Mouse (Mus musculus) heart, embryonic 11.5 days (tissue): ENCODE results near the gene Ipo13. TPM values are rescaled to one million over a fixed set of nuclear protein-coding genes. Genes with fewer than 3 reads are reported as not detected.

Source experiments
- ATAC-seq: fragments of 200-750 bp; cut with Nextera tagmentation; replicated peaks from 2 replicates; pipeline ENCODE4 v1.8.0; 2017; ENCODE audit warnings: moderate library complexity; ENCODE audit not compliant: insufficient number of reproducible peaks, low FRiP score, low TSS enrichment
- H3K27ac ChIP-seq: fragments of 300-500 bp; sonication (generic); 2 replicates; pipeline ENCODE4 v1.5.1; 2014; ENCODE audit warnings: mild to moderate bottlenecking, low read depth, low read length
- H3K27me3 ChIP-seq: fragments of 300-500 bp; sonication (generic); 2 replicates; pipeline ENCODE4 v1.6.1; 2014; ENCODE audit warnings: mild to moderate bottlenecking, low read length, mixed read lengths; ENCODE audit not compliant: control insufficient read depth, insufficient read depth
- H3K36me3 ChIP-seq: fragments of 300-500 bp; sonication (generic); 2 replicates; pipeline ENCODE4 v1.6.1; 2014; ENCODE audit warnings: mild to moderate bottlenecking, low read length, moderate library complexity, mixed read lengths; ENCODE audit not compliant: control insufficient read depth, insufficient read depth
- H3K4me1 ChIP-seq: fragments of 300-500 bp; sonication (generic); 2 replicates; pipeline ENCODE4 v1.6.1; 2014; ENCODE audit warnings: low read length; ENCODE audit not compliant: control insufficient read depth, insufficient read depth
- H3K4me2 ChIP-seq: fragments of 300-500 bp; sonication (generic); 2 replicates; pipeline ENCODE4 v1.6.1; 2014; ENCODE audit warnings: mild to moderate bottlenecking, moderate library complexity
- H3K4me3 ChIP-seq: fragments of 300-500 bp; sonication (generic); 2 replicates; pipeline ENCODE4 v1.5.1; 2014; ENCODE audit warnings: low read depth, low read length
- H3K9ac ChIP-seq: fragments of 300-500 bp; sonication (generic); 2 replicates; pipeline ENCODE4 v1.6.1; 2014; ENCODE audit warnings: mild to moderate bottlenecking, low read depth, low read length, moderate library complexity
- H3K9me3 ChIP-seq: fragments of 300-500 bp; sonication (generic); replicated peaks from 2 replicates; pipeline ENCODE4 v1.6.1; 2016; ENCODE audit warnings: low read length; ENCODE audit not compliant: control insufficient read depth
- whole genome bisulfite sequencing: fragments of 180-500 bp; shearing (Covaris S2); extraction: QIAGEN DNeasy Blood & Tissue Kit; methylation state at CpG from one replicate; pipeline ENCODE4 v1.1.7; 2014; ENCODE audit not compliant: insufficient replicate concordance; 5-methylcytosine and 5-hydroxymethylcytosine counted together
- polyA plus RNA-seq: library from polyadenylated mRNA; unstranded; fragments of >200 nt; fragmentation: Nextera tagmentation; extraction: Ambion mirVana; gene quantifications from 2 replicates; pipeline ENCODE4 v1.2.1, GENCODE M21; 2014

Gene Ipo13
- polyA plus RNA-seq, 1 experiment from 2014 or later = 31.6 TPM

- Histone ChIP-seq H3K36me3 (no peaks in the 10 kb centered on the region), H3K4me2 (no peak overlapping the region), H3K4me1 (0 out of 2 replicates have a peak, but pooled peaks cover 4% of the 10 kb centered on the region), H3K27ac (no peak overlapping the region), H3K4me3 (no peak overlapping the region), H3K27me3 (no peaks in the 10 kb centered on the region; the same call in 1 of the 2 replicates), H3K9me3 (no peaks in the 10 kb centered on the region), H3K9ac (no peak overlapping the region)
- WGBS = 86% methylated on average over 10 of the region's 10 CpGs
- ATAC-seq = no peak
Measured at GRCm38 (mm10) chr4:117852152-117852868, 62.5 kb downstream of the Ipo13 start.

GRCm38 (mm10) chr4:117850871-117851270 lies 63.9 kb downstream of the Ipo13 start:
- H3K4me1 ChIP-seq = 0 out of 2 replicates have a peak, but pooled peaks cover 4% of the 10 kb centered on the region
- no peak for ATAC-seq
- no peak overlapping the region for H3K4me2 ChIP-seq
- H3K9me3 ChIP-seq = no peaks in the 10 kb centered on the region
- H3K36me3 ChIP-seq = no peaks in the 10 kb centered on the region
- 76% methylated on average over 7 of the region's 7 CpGs for WGBS
- no peak overlapping the region for H3K9ac ChIP-seq
- H3K27ac ChIP-seq = no peak overlapping the region
- H3K4me3 ChIP-seq = no peak overlapping the region
- H3K27me3 ChIP-seq = no peaks in the 10 kb centered on the region

- WGBS = 86% methylated on average over 7 of the region's 7 CpGs
- ATAC-seq = no peak
- H3K27ac ChIP-seq = no peak overlapping the region
Measured at GRCm38 (mm10) chr4:117850176-117850575, 64.6 kb downstream of the Ipo13 start.

GRCm38 (mm10) chr4:117849506-117849905 lies 65.3 kb downstream of the Ipo13 start:
- ATAC-seq = no peak
- Histone ChIP-seq H3K4me3 (no peak overlapping the region), H3K4me1 (no peaks in the 10 kb centered on the region), H3K9ac (no peak overlapping the region), H3K36me3 (no peaks in the 10 kb centered on the region), H3K27ac (no peak overlapping the region), H3K27me3 (no peaks in the 10 kb centered on the region), H3K4me2 (no peak overlapping the region), H3K9me3 (no peaks in the 10 kb centered on the region)
- 77% methylated on average over 5 of the region's 5 CpGs for WGBS

More at GRCm38 (mm10) chr4:117850176-117850575, 64.6 kb downstream of the Ipo13 start:
- no peak overlapping the region for H3K9ac ChIP-seq
- H3K4me3 ChIP-seq = no peak overlapping the region
- no peaks in the 10 kb centered on the region for H3K27me3 ChIP-seq
- H3K9me3 ChIP-seq = no peaks in the 10 kb centered on the region
- H3K4me2 ChIP-seq = no peak overlapping the region
- no peaks in the 10 kb centered on the region for H3K36me3 ChIP-seq
- 0 out of 2 replicates have a peak, but pooled peaks cover 2% of the 10 kb centered on the region for H3K4me1 ChIP-seq

GRCm38 (mm10) chr4:117849063-117849462 lies 65.7 kb downstream of the Ipo13 start:
- Histone ChIP-seq H3K36me3 (no peaks in the 10 kb centered on the region), H3K9me3 (no peaks in the 10 kb centered on the region), H3K4me1 (no peaks in the 10 kb centered on the region), H3K9ac (no peak overlapping the region), H3K4me3 (no peak overlapping the region), H3K27me3 (no peaks in the 10 kb centered on the region; the same call in 1 of the 2 replicates), H3K27ac (no peak overlapping the region), H3K4me2 (no peak overlapping the region; the same call in 1 of the 2 replicates)
- no peak for ATAC-seq
- WGBS = 51% methylated on average over 17 of the region's 17 CpGs

GRCm38 (mm10) chr4:117847011-117847410 lies 67.8 kb downstream of the Ipo13 start:
- Histone ChIP-seq H3K27ac (no peak overlapping the region), H3K9ac (no peak overlapping the region)
- WGBS = 42% methylated on average over 2 of the region's 2 CpGs

GRCm38 (mm10) chr4:117846261-117846660 lies 68.5 kb downstream of the Ipo13 start:
- no peaks in the 10 kb centered on the region for H3K36me3 ChIP-seq

More at GRCm38 (mm10) chr4:117847011-117847410, 67.8 kb downstream of the Ipo13 start:
- H3K9me3 ChIP-seq = no peaks in the 10 kb centered on the region
- H3K27me3 ChIP-seq = peaks cover 2% of the 10 kb centered on the region; the same call in 1 of the 2 replicates
- no peak overlapping the region for H3K4me3 ChIP-seq
- no peaks in the 10 kb centered on the region for H3K4me1 ChIP-seq
- no peak overlapping the region for H3K4me2 ChIP-seq
- ATAC-seq = no peak
- no peaks in the 10 kb centered on the region for H3K36me3 ChIP-seq

GRCm38 (mm10) chr4:117845316-117845715 lies 69.5 kb downstream of the Ipo13 start:
- Histone ChIP-seq H3K27ac (no peak overlapping the region), H3K4me3 (no peak overlapping the region), H3K27me3 (peaks cover 2% of the 10 kb centered on the region; the same call in 1 of the 2 replicates), H3K9ac (no peak overlapping the region), H3K36me3 (no peaks in the 10 kb centered on the region), H3K4me1 (no peaks in the 10 kb centered on the region), H3K9me3 (no peaks in the 10 kb centered on the region), H3K4me2 (no peak overlapping the region)
- WGBS = 87% methylated on average over 11 of the region's 11 CpGs
- no peak for ATAC-seq

More at GRCm38 (mm10) chr4:117846261-117846660, 68.5 kb downstream of the Ipo13 start:
- WGBS = 94% methylated on average over 4 of the region's 4 CpGs
- H3K9ac ChIP-seq = no peak overlapping the region
- H3K27ac ChIP-seq = no peak overlapping the region
- no peak for ATAC-seq
- H3K4me3 ChIP-seq = no peak overlapping the region
- H3K4me1 ChIP-seq = no peaks in the 10 kb centered on the region
- peaks cover 2% of the 10 kb centered on the region; the same call in 1 of the 2 replicates for H3K27me3 ChIP-seq
- no peaks in the 10 kb centered on the region for H3K9me3 ChIP-seq
- no peak overlapping the region for H3K4me2 ChIP-seq
